Mouse (Mus musculus) midbrain, embryonic 16.5 days (tissue): ENCODE results near the gene Yrdc. TPM values are rescaled to one million over a fixed set of nuclear protein-coding genes. Genes with fewer than 3 reads are reported as not detected.

Experiments
- ATAC-seq: fragments of 200-750 bp; cut with Nextera tagmentation; 2 replicates; pipeline ENCODE4 v1.8.0; 2017; ENCODE audit warnings: moderate TSS enrichment
- H3K27ac ChIP-seq: fragments of 300-500 bp; sonication (generic); 2 replicates; pipeline ENCODE4 v1.5.1; 2014; ENCODE audit warnings: mild to moderate bottlenecking, low read length, mixed read lengths
- H3K27me3 ChIP-seq: fragments of 300-500 bp; sonication (generic); 2 replicates; pipeline ENCODE4 v1.6.1; 2014; ENCODE audit warnings: low read depth, low read length, mixed read lengths; ENCODE audit not compliant: control insufficient read depth, insufficient read depth
- H3K36me3 ChIP-seq: fragments of 300-500 bp; sonication (generic); 2 replicates; pipeline ENCODE4 v1.6.1; 2014; ENCODE audit warnings: mild to moderate bottlenecking, low read length, moderate library complexity, mixed read lengths; ENCODE audit not compliant: control insufficient read depth, insufficient read depth
- H3K4me1 ChIP-seq: fragments of 300-500 bp; sonication (generic); 2 replicates; pipeline ENCODE4 v1.6.1; 2014; ENCODE audit warnings: mild to moderate bottlenecking, low read length, mixed read lengths; ENCODE audit not compliant: control insufficient read depth, insufficient read depth
- H3K4me2 ChIP-seq: fragments of 300-500 bp; sonication (generic); 2 replicates; pipeline ENCODE4 v1.6.1; 2014; ENCODE audit warnings: mild to moderate bottlenecking, low read length, mixed read lengths
- H3K4me3 ChIP-seq: fragments of 300-500 bp; sonication (generic); 2 replicates; pipeline ENCODE4 v1.5.1; 2014; ENCODE audit warnings: low read depth, mild to moderate bottlenecking, low read length, moderate library complexity, mixed read lengths
- H3K9ac ChIP-seq: fragments of 300-500 bp; sonication (generic); 2 replicates; pipeline ENCODE4 v1.6.1; 2014; ENCODE audit warnings: low read depth, low read length, mixed read lengths
- H3K9me3 ChIP-seq: fragments of 300-500 bp; sonication (generic); replicated peaks from 2 replicates; pipeline ENCODE4 v1.6.1; 2014; ENCODE audit warnings: mild to moderate bottlenecking, low read length, mixed read lengths; ENCODE audit not compliant: control insufficient read depth, poor library complexity, severe bottlenecking
- WGBS: fragments of 180-500 bp; shearing (Covaris S2); extraction: QIAGEN DNeasy Blood & Tissue Kit; methylation state at CpG from one replicate; pipeline ENCODE4 v1.1.7; 2014; 5-methylcytosine and 5-hydroxymethylcytosine counted together
- polyA plus RNA-seq: library from polyadenylated mRNA; unstranded; fragments of >200 nt; fragmentation: Nextera tagmentation; extraction: Ambion mirVana; gene quantifications from 2 replicates; pipeline ENCODE4 v1.2.1, GENCODE M21; 2015

Yrdc gene
- polyA plus RNA-seq, 1 experiment from 2014 or later, result 39.1 TPM

DNA sequence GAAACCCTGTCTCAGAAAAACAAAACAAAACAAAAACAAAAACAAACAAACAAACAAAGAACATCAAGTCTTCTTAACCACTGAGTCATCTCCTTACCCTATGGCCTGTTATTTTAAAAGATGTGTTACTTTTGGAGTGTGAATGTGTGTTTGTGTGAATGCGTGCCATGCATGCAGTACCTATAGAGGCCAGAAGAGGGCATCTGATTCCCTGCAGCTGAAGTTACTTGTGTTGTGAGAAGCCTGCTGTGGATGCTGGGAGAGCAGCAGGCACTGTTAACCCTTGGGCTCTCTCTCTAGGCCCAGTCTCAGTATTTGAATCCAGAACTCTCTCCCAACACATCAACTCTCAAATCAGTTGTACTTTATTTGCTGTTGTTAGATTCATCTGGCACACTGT, 22.2 kb downstream of the Yrdc start:
- Histone ChIP-seq H3K27ac (no peak overlapping the region), H3K36me3 (no peaks in the 10 kb centered on the region), H3K4me1 (no peaks in the 10 kb centered on the region), H3K4me3 (no peak overlapping the region), H3K27me3 (no peaks in the 10 kb centered on the region), H3K9me3 (no peaks in the 10 kb centered on the region), H3K9ac (no peak overlapping the region), H3K4me2 (no peak overlapping the region)
- ATAC-seq, result no peak
- WGBS, result 90% methylated on average over 1 of the region's 1 CpGs

DNA sequence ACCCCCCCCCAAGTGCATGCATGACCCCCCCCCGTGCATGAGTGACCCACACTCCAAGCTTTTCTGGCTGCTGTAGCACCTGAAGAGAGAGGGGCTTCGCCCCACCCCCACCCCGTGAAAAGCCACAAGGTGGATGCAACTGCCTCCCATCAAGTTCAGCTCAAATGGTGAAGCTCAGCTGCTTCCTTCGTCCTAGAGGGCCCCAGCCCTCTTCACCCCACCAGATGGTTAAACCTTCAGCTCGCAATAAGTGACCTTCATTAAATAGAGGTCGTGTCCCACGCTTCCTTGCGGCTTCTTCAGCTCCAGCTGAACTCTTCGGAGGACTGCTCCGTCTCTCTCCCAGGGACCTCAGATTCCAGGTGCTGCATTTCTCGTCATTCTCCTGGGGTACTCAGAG, 30.1 kb downstream of the Yrdc start, which contains the start of gene Epha10:
TSS of gene Epha10 (plus strand) at position 301 of the 400 bp plus-strand sequence.
- H3K9ac ChIP-seq, result peak within 1 kb of the TSS; percentile 64
- H3K4me1 ChIP-seq, result peaks cover 5% of the 10 kb centered on the region; the same call in 1 of the 2 replicates
- no peaks in the 10 kb centered on the region for H3K36me3 ChIP-seq
- peak within 1 kb of the TSS; percentile 81 for H3K27ac ChIP-seq
- H3K4me3 ChIP-seq, result peak within 1 kb of the TSS; percentile 64
- peak within 1 kb of the TSS; percentile 71 for H3K4me2 ChIP-seq
- no peak for ATAC-seq
- no peaks in the 10 kb centered on the region for H3K27me3 ChIP-seq
- WGBS, result 6% methylated on average over 11 of the region's 11 CpGs
- no peaks in the 10 kb centered on the region for H3K9me3 ChIP-seq

DNA sequence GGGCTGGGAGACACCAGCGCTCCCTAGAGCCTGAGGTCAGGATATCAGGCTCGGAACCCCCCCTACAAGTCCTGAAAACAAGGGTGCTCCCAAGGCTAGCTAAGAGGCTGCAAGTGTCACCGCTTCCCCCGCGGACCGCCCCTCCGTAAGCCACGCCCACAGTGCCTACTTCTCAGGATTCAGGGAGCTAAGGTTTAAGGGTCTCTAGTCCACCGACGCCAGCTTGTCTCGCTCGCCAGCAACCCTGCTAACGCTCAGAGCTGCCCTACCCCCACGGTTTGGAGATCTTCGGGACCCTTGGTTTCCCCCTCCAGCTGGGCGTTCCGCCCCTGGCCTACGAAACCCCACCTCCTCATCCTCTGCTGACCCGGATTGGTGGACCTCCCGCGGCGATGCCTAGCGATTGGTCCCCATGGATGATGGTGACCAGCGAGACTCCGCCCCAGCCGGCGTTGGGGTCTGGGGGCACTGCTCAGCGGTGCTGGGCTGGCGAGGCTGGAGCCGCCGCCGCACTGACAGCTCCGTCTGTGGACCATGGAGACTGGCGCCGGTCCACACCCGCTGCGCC, 30.9 kb downstream of the Yrdc start:
- Histone ChIP-seq H3K4me2 (peak overlapping the region; percentile 71), H3K4me3 (peak overlapping the region; percentile 64), H3K9ac (peak overlapping the region; percentile 64), H3K36me3 (no peaks in the 10 kb centered on the region), H3K4me1 (peaks cover 5% of the 10 kb centered on the region; the same call in 1 of the 2 replicates), H3K9me3 (no peaks in the 10 kb centered on the region), H3K27me3 (0 out of 2 replicates have a peak, but pooled peaks cover 3% of the 10 kb centered on the region), H3K27ac (peak overlapping the region; percentile 81)
- ATAC-seq, result peak; percentile 97
- WGBS, result under 1% methylated on average over 35 of the region's 37 CpGs

DNA sequence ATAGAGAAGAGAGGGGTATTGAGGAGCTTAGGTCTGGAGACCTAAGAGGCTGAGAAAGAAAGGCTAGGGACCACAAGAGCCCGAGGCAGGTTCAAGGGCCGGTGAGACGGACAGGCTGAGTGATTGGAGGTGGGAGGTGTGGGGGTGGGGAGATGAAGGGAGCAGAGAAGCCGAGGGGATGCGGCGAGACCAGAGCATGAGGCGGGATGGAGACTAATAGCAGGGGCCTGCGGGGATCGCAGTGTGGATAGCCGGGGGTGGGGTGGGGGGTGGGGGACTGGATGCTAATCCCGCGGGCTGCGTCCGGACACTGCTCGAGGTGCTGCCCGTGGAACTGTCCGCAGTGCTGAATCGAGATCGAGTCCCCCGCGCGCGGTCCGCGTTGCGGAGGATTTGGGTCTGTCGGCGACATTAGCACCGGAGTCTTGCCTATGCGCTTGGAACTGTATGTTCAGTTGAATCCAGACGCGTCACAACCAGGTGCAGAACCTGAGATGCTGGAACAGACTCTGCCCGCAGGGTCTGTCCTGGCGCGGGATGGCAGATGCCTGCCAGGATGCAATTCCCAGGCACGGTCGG, 31.8 kb downstream of the Yrdc start:
- ATAC-seq, result peak; percentile 27
- H3K4me3 ChIP-seq, result peak overlapping the region; percentile 64
- H3K27ac ChIP-seq, result peak overlapping the region; percentile 72
- no peaks in the 10 kb centered on the region for H3K36me3 ChIP-seq
- peak overlapping the region; percentile 64 for H3K9ac ChIP-seq
- H3K27me3 ChIP-seq, result 0 out of 2 replicates have a peak, but pooled peaks cover 3% of the 10 kb centered on the region
- peak overlapping the region; percentile 71 for H3K4me2 ChIP-seq
- H3K9me3 ChIP-seq, result no peaks in the 10 kb centered on the region
- peaks cover 5% of the 10 kb centered on the region; the same call in 1 of the 2 replicates for H3K4me1 ChIP-seq
- whole genome bisulfite sequencing, result under 1% methylated on average over 33 of the region's 37 CpGs

DNA sequence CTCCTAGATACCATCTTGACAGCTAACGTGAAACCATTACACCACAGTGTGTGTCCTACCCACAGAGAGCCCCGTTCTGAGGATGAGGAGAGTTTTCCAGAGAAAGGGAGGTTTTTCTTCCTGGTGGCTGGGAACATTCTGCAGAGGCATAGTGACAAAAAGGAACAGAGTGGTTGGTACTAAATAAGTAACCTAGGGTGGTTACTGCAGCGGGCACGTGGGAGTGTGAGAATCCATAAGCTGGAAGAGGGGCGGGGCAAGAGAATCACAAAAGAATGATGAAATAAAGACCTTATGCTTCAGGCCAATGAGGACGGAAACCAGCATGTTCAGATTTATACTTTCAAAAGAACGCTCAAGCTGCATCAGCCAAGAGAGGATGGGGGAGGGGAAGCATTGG, 38.2 kb downstream of the Yrdc start:
- Histone ChIP-seq H3K27ac (no peak overlapping the region), H3K4me3 (no peak overlapping the region), H3K36me3 (no peaks in the 10 kb centered on the region), H3K27me3 (peaks cover 3% of the 10 kb centered on the region; the same call in 1 of the 2 replicates), H3K4me2 (no peak overlapping the region), H3K4me1 (peaks cover 4% of the 10 kb centered on the region), H3K9ac (no peak overlapping the region), H3K9me3 (no peaks in the 10 kb centered on the region)
- 66% methylated on average over 7 of the region's 7 CpGs for WGBS
- ATAC-seq, result no peak

DNA sequence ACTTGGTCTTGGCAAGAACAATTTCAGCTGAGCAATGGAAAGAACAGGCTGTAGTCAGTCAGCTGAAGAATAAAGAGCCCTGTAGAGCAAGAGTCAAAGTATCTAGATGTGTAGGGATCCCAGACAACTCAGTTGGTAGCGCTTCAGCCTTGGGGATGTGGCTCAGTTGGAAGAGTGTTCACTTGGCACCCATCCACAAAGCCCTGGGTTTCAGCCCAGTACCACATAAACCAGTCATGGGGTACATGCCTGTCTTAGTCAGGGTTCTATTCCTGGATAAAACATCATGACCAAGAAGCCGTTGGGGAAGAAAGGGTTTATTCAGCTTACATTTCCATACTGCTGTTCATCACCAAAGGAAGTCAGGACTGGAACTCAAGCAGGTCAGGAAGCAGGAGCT, 39.5 kb downstream of the Yrdc start:
- Histone ChIP-seq H3K4me1 (peaks cover 11% of the 10 kb centered on the region), H3K27ac (no peak overlapping the region), H3K4me3 (no peak overlapping the region), H3K9ac (no peak overlapping the region), H3K9me3 (no peaks in the 10 kb centered on the region), H3K36me3 (no peaks in the 10 kb centered on the region), H3K4me2 (no peak overlapping the region), H3K27me3 (peaks cover 3% of the 10 kb centered on the region; the same call in 1 of the 2 replicates)
- WGBS, result 77% methylated on average over 2 of the region's 2 CpGs
- no peak for ATAC-seq

DNA sequence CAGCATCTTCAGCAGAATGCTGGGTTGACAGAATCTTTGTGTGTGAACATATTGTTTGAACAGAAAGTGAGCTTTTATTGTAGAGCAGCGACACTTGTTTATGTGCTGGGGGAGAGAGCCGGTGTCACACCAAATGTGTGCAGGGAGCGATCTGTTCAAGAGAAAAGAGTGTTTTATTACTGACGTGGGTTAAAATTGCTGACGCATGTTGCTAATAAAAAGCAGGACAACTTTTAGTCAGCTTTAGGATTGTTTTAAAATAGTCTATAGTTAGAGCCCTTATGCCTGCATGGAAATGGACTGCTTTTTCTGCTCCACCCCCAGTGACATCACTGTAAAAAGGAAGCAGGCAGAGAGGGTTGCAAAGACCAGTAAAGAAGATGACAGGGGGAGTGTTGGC, 40.4 kb downstream of the Yrdc start:
- no peak overlapping the region for H3K27ac ChIP-seq
- peaks cover 5% of the 10 kb centered on the region; the same call in 1 of the 2 replicates for H3K27me3 ChIP-seq
- peaks cover 15% of the 10 kb centered on the region for H3K4me1 ChIP-seq
- H3K36me3 ChIP-seq, result no peaks in the 10 kb centered on the region
- no peak overlapping the region for H3K9ac ChIP-seq
- no peak for ATAC-seq
- H3K4me3 ChIP-seq, result no peak overlapping the region
- H3K4me2 ChIP-seq, result no peak overlapping the region
- H3K9me3 ChIP-seq, result no peaks in the 10 kb centered on the region
- WGBS, result 79% methylated on average over 5 of the region's 5 CpGs

DNA sequence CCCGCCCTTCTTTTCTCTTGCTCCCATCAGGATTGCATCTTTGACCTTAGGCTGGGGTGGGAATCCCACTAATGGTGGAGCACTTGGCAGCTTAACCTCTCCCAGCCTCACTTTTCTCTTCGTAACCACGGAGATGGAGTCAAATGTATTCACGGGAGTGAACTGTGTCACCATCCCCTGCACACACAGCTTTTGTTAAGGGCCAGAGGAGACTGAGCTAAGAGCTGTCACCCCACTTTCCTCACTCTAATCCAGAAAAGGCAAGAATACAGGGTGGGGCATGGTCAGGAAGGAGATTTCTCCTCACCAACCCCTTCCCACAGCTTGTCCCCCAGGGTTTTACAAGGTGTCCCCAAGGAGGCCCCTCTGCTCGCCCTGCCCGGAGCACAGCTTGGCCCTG, 43.3 kb downstream of the Yrdc start:
- Histone ChIP-seq H3K4me2 (peak overlapping the region; percentile 76), H3K27me3 (peaks cover 5% of the 10 kb centered on the region; the same call in 1 of the 2 replicates), H3K27ac (no peak overlapping the region), H3K9me3 (no peaks in the 10 kb centered on the region), H3K9ac (peak overlapping the region; percentile 79), H3K4me3 (peak overlapping the region; percentile 56), H3K4me1 (peaks cover 15% of the 10 kb centered on the region), H3K36me3 (no peaks in the 10 kb centered on the region)
- no peak; the same call in 1 of the 2 replicates for ATAC-seq
- WGBS, result 25% methylated on average over 6 of the region's 6 CpGs
